Mouse (Mus musculus) right cerebral cortex, postnatal 25 days (tissue): Measurements from ENCODE around the gene Tsnax.

ENCODE experiments used
- DNase-seq: peaks from one replicate; pipeline ENCODE4 v3.0.0; 2022

Gene Tsnax

GRCm38 (mm10) chr8:125043935-125044334 is 31.1 kb downstream of the Tsnax start:
- no peak for DNase-seq

GRCm38 (mm10) chr8:125045760-125046159 is 33.0 kb downstream of the Tsnax start:
- DNase-seq = no peak

- DNase-seq = no peak
Measured at GRCm38 (mm10) chr8:125049051-125049750, 36.4 kb downstream of the Tsnax start.

- DNase-seq = no peak
Measured at GRCm38 (mm10) chr8:125049826-125050225, 37.0 kb downstream of the Tsnax start.

GRCm38 (mm10) chr8:125052026-125052425 is 39.2 kb downstream of the Tsnax start:
- DNase-seq = peak; percentile 38

GRCm38 (mm10) chr8:125053505-125054435 is 41.0 kb downstream of the Tsnax start, which contains the start of gene Disc1:
TSS of gene Disc1 (plus strand) at chr8:125054195.
- peak; percentile 64 for DNase-seq

- DNase-seq = peak; percentile 36
Measured at GRCm38 (mm10) chr8:125054436-125054810, 41.6 kb downstream of the Tsnax start.

- no peak for DNase-seq
Measured at GRCm38 (mm10) chr8:125060904-125061303, 48.1 kb downstream of the Tsnax start.

GRCm38 (mm10) chr8:125065596-125065995 is 52.8 kb downstream of the Tsnax start:
- DNase-seq = no peak

GRCm38 (mm10) chr8:125066913-125067595 is 54.3 kb downstream of the Tsnax start:
- peak; percentile 56 for DNase-seq

- no peak for DNase-seq
Measured at GRCm38 (mm10) chr8:125067596-125067960, 54.8 kb downstream of the Tsnax start.

GRCm38 (mm10) chr8:125068146-125068905 is 55.5 kb downstream of the Tsnax start:
- DNase-seq = no peak

- no peak for DNase-seq
Measured at GRCm38 (mm10) chr8:125069304-125069703, 56.5 kb downstream of the Tsnax start.

GRCm38 (mm10) chr8:125069733-125070132 is 56.9 kb downstream of the Tsnax start:
- DNase-seq = no peak

- DNase-seq = no peak
Measured at GRCm38 (mm10) chr8:125074141-125074540, 61.3 kb downstream of the Tsnax start.

- DNase-seq = no peak
Measured at GRCm38 (mm10) chr8:125074581-125074980, 61.8 kb downstream of the Tsnax start.

GRCm38 (mm10) chr8:125075389-125075788 is 62.6 kb downstream of the Tsnax start:
- no peak for DNase-seq

- no peak for DNase-seq
Measured at GRCm38 (mm10) chr8:125077326-125077725, 64.5 kb downstream of the Tsnax start.

- DNase-seq = peak; percentile 79
Measured at GRCm38 (mm10) chr8:125078771-125079384, 66.1 kb downstream of the Tsnax start.

- no peak for DNase-seq
Measured at GRCm38 (mm10) chr8:125080388-125081344, 67.9 kb downstream of the Tsnax start.

- no peak for DNase-seq
Measured at GRCm38 (mm10) chr8:125083746-125084145, 70.9 kb downstream of the Tsnax start.
